Mouse (Mus musculus): ENCODE results near the gene Dgkh. TPM values are rescaled to one million over a fixed set of nuclear protein-coding genes. Genes with fewer than 3 reads are reported as not detected.

Gene Dgkh
- 4.5 TPM for total RNA-seq (2023)

DNA sequence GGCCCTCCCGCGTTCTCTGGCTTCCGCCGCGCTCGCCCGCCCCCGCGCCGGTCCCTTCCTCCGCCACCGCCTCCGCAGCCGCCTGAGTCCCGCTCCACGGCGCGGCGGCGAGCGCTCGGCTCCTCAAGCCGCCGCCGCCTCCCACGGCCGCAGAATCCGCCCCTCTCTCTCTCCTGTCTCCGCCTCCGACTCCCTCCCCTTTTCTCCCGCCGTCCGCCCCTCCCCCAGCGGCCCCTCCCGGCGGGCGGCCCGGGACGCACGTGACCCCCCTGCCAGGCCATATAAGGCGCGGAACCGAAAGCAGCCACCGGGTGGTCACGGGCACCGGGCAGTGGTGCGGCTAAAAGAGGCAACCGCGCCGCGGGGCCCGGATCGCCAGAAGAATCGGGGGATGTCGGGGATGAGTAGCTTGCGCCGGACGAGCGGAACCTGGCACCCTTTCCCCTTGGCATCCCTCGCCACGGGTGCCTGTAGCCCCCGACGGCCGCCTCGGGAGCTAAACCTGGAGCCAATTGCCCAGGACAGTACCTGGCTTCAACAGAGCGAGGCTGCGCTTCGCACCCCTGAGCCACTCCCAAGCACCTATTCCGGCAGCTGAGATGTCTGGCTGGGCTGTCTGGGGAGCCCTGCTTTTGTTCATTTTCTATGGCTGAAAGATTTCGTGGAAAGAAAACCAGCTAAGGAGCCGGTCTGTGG, at the start of gene Dgkh:
Gene Dgkh, minus strand, starts transcription at position 160 of the 696 bp plus-strand sequence.

GRCm38 (mm10) chr14:78536281-78537165, 196.1 kb downstream of the Dgkh start, which contains the start of gene Akap11:
TSS of gene Akap11 (minus strand) at chr14:78536808.

Other genes with a start within 250 kb of the Dgkh start
- gene Akap11, start 196.0 kb downstream of the Dgkh start, total RNA-seq (2023), result 40.5 TPM
- 14.6 TPM for gene Vwa8, start 116.3 kb upstream of the Dgkh start, total RNA-seq (2023)